Mouse (Mus musculus): ENCODE data around the gene Ctps. TPM values are rescaled to one million over a fixed set of nuclear protein-coding genes. Genes with fewer than 3 reads are reported as not detected.

Ctps gene
- polyA plus RNA-seq, 2 experiments = 18.9 to 32.9 TPM

- no peak overlapping the region for H3K4me2 ChIP-seq (ENCODE audit: low read depth)
- 80% methylated on average over 9 of the region's 9 CpGs for WGBS (ENCODE audit: insufficient replicate concordance)
- no peaks in the 10 kb centered on the region; the same call in 1 of the 2 replicates for H3K36me3 ChIP-seq (replicated peaks; ENCODE audit: control insufficient read depth, insufficient read depth, low read depth)
- no peaks in the 10 kb centered on the region for H3K9me3 ChIP-seq (ENCODE audit: control insufficient read depth, low read length)
- no peak for TF ChIP-seq CTCF (IDR thresholded peaks at IDR 0.05; ENCODE audit: low read depth)
- no peak for TF ChIP-seq EP300 (IDR thresholded peaks at IDR 0.05; ENCODE audit: low read depth)
- no peak overlapping the region for H3K9ac ChIP-seq (replicated peaks)
- no peaks in the 10 kb centered on the region for H3K27me3 ChIP-seq (ENCODE audit: control insufficient read depth, insufficient read depth, low read length)
- no peaks in the 10 kb centered on the region for H3K4me1 ChIP-seq (replicated peaks; ENCODE audit: control insufficient read depth in 2 of 2, insufficient read depth in 2 of 2, low read length in 1 of 2)
- ATAC-seq (ENCODE audit: insufficient read depth) (no peak), DNase-seq (ENCODE audit: low read depth in 3 of 3, low spot score in 3 of 3) (no peak)
- no peak overlapping the region for H3K27ac ChIP-seq
- H3K4me3 ChIP-seq (ENCODE audit: insufficient read depth in 1 of 2, low read depth in 2 of 2, low read length in 2 of 2) = no peak overlapping the region
Measured at GRCm38 (mm10) chr4:120528171-120528570, 41.9 kb downstream of the Ctps start.

- no peak for ATAC-seq (ENCODE audit: insufficient read depth)
- no peak overlapping the region for H3K4me3 ChIP-seq (ENCODE audit: insufficient read depth in 1 of 2, low read depth in 2 of 2, low read length in 2 of 2)
- 71% methylated on average over 3 of the region's 3 CpGs for WGBS (ENCODE audit: insufficient replicate concordance)
- H3K9me3 ChIP-seq (ENCODE audit: control insufficient read depth, low read length) = no peaks in the 10 kb centered on the region
- no peak overlapping the region for H3K27ac ChIP-seq
- no peaks in the 10 kb centered on the region for H3K27me3 ChIP-seq (ENCODE audit: control insufficient read depth, insufficient read depth, low read length)
- H3K36me3 ChIP-seq (replicated peaks; ENCODE audit: control insufficient read depth, insufficient read depth, low read depth) = no peaks in the 10 kb centered on the region; the same call in 1 of the 2 replicates
- no peaks in the 10 kb centered on the region for H3K4me1 ChIP-seq (replicated peaks; ENCODE audit: control insufficient read depth in 2 of 2, insufficient read depth in 2 of 2, low read length in 1 of 2)
- no peak overlapping the region for H3K9ac ChIP-seq (replicated peaks)
- TF ChIP-seq EP300 (IDR thresholded peaks at IDR 0.05; ENCODE audit: low read depth) = no peak
- TF ChIP-seq CTCF (IDR thresholded peaks at IDR 0.05; ENCODE audit: low read depth) = no peak
- no peak for DNase-seq (ENCODE audit: low read depth in 3 of 3, low spot score in 3 of 3)
- no peak overlapping the region for H3K4me2 ChIP-seq (ENCODE audit: low read depth)
Measured at GRCm38 (mm10) chr4:120523092-120523491, 47.0 kb downstream of the Ctps start.

- Histone ChIP-seq H3K4me3 (ENCODE audit: insufficient read depth in 1 of 2, low read depth in 2 of 2, low read length in 2 of 2) (no peak overlapping the region), H3K4me2 (ENCODE audit: low read depth) (no peak overlapping the region), H3K9ac (replicated peaks) (no peak overlapping the region), H3K27ac (no peak overlapping the region), H3K36me3 (replicated peaks; ENCODE audit: control insufficient read depth, insufficient read depth, low read depth) (peaks cover 2% of the 10 kb centered on the region; the same call in 1 of the 2 replicates), H3K4me1 (replicated peaks; ENCODE audit: control insufficient read depth in 2 of 2, insufficient read depth in 2 of 2, low read length in 1 of 2) (no peaks in the 10 kb centered on the region), H3K9me3 (ENCODE audit: control insufficient read depth, low read length) (no peaks in the 10 kb centered on the region), H3K27me3 (ENCODE audit: control insufficient read depth, insufficient read depth, low read length) (no peaks in the 10 kb centered on the region)
- WGBS (ENCODE audit: insufficient replicate concordance) = 66% methylated on average over 4 of the region's 4 CpGs
- no peak for ATAC-seq (ENCODE audit: insufficient read depth)
- TF ChIP-seq EP300 (IDR thresholded peaks at IDR 0.05; ENCODE audit: low read depth) (no peak), CTCF (IDR thresholded peaks at IDR 0.05; ENCODE audit: low read depth) (no peak)
- no peak for DNase-seq (ENCODE audit: low read depth in 3 of 3, low spot score in 3 of 3)
Measured at GRCm38 (mm10) chr4:120522351-120522750, 47.7 kb downstream of the Ctps start.

GRCm38 (mm10) chr4:120521761-120522160 lies 48.3 kb downstream of the Ctps start:
- Histone ChIP-seq H3K4me3 (ENCODE audit: insufficient read depth in 1 of 2, low read depth in 2 of 2, low read length in 2 of 2) (no peak overlapping the region), H3K4me2 (ENCODE audit: low read depth) (no peak overlapping the region), H3K9me3 (ENCODE audit: control insufficient read depth, low read length) (no peaks in the 10 kb centered on the region), H3K9ac (replicated peaks) (no peak overlapping the region), H3K4me1 (replicated peaks; ENCODE audit: control insufficient read depth in 2 of 2, insufficient read depth in 2 of 2, low read length in 1 of 2) (no peaks in the 10 kb centered on the region), H3K27me3 (ENCODE audit: control insufficient read depth, insufficient read depth, low read length) (no peaks in the 10 kb centered on the region), H3K36me3 (replicated peaks; ENCODE audit: control insufficient read depth, insufficient read depth, low read depth) (peaks cover 7% of the 10 kb centered on the region), H3K27ac (no peak overlapping the region)
- TF ChIP-seq EP300 (IDR thresholded peaks at IDR 0.05; ENCODE audit: low read depth) = no peak
- TF ChIP-seq CTCF (IDR thresholded peaks at IDR 0.05; ENCODE audit: low read depth) = no peak
- 70% methylated on average over 5 of the region's 5 CpGs for WGBS (ENCODE audit: insufficient replicate concordance)
- no peak for ATAC-seq (ENCODE audit: insufficient read depth)
- DNase-seq (ENCODE audit: low read depth in 3 of 3, low spot score in 3 of 3) = no peak

GRCm38 (mm10) chr4:120517335-120517734 lies 52.7 kb downstream of the Ctps start:
- 64% methylated on average over 4 of the region's 4 CpGs for WGBS (ENCODE audit: insufficient replicate concordance)

More at GRCm38 (mm10) chr4:120517335-120517734, 52.7 kb downstream of the Ctps start:
- no peak overlapping the region for H3K9ac ChIP-seq (replicated peaks)
- no peaks in the 10 kb centered on the region for H3K9me3 ChIP-seq (ENCODE audit: control insufficient read depth, low read length)
- H3K4me3 ChIP-seq (ENCODE audit: insufficient read depth in 1 of 2, low read depth in 2 of 2, low read length in 2 of 2) = no peak overlapping the region
- H3K4me1 ChIP-seq (replicated peaks; ENCODE audit: control insufficient read depth in 2 of 2, insufficient read depth in 2 of 2, low read length in 1 of 2) = no peaks in the 10 kb centered on the region
- no peak for ATAC-seq (ENCODE audit: insufficient read depth)
- H3K4me2 ChIP-seq (ENCODE audit: low read depth) = no peak overlapping the region
- no peaks in the 10 kb centered on the region for H3K27me3 ChIP-seq (ENCODE audit: control insufficient read depth, insufficient read depth, low read length)
- no peak overlapping the region for H3K27ac ChIP-seq
- H3K36me3 ChIP-seq (replicated peaks; ENCODE audit: control insufficient read depth, insufficient read depth, low read depth) = peaks cover 11% of the 10 kb centered on the region
- TF ChIP-seq EP300 (IDR thresholded peaks at IDR 0.05; ENCODE audit: low read depth) = no peak
- TF ChIP-seq CTCF (IDR thresholded peaks at IDR 0.05; ENCODE audit: low read depth) = no peak
- DNase-seq (ENCODE audit: low read depth in 3 of 3, low spot score in 3 of 3) = no peak
